In genomic region chr4:46806876-46807275, GRCm38 (mm10) we compare ENCODE assay signal across 15 mouse cellular contexts.
DNase-seq lines count a peak whose midpoint lies in the region; ATAC-seq and TF ChIP-seq lines count a peak whose summit lies in the region.
"Had no signal": no experiment of that assay in that cellular context is flagged by ENCODE, and none has a peak within 500 bp of the region (broad histone marks: within the 10 kb centered on the region; RNA-seq: fewer than 3 reads in every experiment).

No protein-coding gene starts in this region.

- TF ChIP-seq EP300 in MEL (IDR thresholded peaks at IDR 0.05; ENCODE audit: low read depth in 1 of 2, low read length in 2 of 2) = no peak

- peak; percentile 34 for DNase-seq in left cerebral cortex, postnatal 4 days
- no peak for DNase-seq in left cerebral cortex, adult 8-10 months (ENCODE audit: low spot score in 2 of 2)
- DNase-seq in MEL (ENCODE audit: low read depth, low spot score) = peak; percentile 29
- peak; percentile 23 to 43 for DNase-seq in adrenal gland, postnatal 36 days
- DNase-seq in kidney, postnatal 36 days = no peak
- DNase-seq: cerebellum, adult 11-12 months had no signal

- no peak for TF ChIP-seq POLR2A in MEL (IDR thresholded peaks at IDR 0.05; ENCODE audit: control insufficient read depth in 1 of 2, insufficient read depth in 1 of 2, low read depth in 1 of 2, low read length in 2 of 2, poor library complexity in 1 of 2)

- peaks cover under 1% of the 10 kb centered on the region; the same call in 1 of the 2 replicates for H3K27me3 ChIP-seq in heart, embryonic 13.5 days (replicated peaks)
- no peaks in the 10 kb centered on the region; the same call in 1 of the 2 replicates for H3K27me3 ChIP-seq in heart, embryonic 11.5 days (ENCODE audit: control insufficient read depth, insufficient read depth, low read length)
- no peaks in the 10 kb centered on the region; a peak in 1 of 4 replicates for H3K27me3 ChIP-seq in MEL (ENCODE audit: control insufficient read depth in 1 of 2, insufficient read depth in 2 of 2, low read length in 2 of 2)
- H3K27me3 ChIP-seq: embryonic facial prominence, embryonic 13.5 days; forebrain, embryonic 12.5 days; midbrain, embryonic 12.5 days; stomach, embryonic 15.5 days had no signal

- peak overlapping the region; percentile 50 for H3K27ac ChIP-seq in heart, embryonic 13.5 days (replicated peaks)
- H3K27ac ChIP-seq in heart, embryonic 11.5 days (ENCODE audit: low read depth, low read length) = no peak overlapping the region
- no peak overlapping the region for H3K27ac ChIP-seq in MEL (ENCODE audit: control insufficient read depth, low read depth, low read length)
- H3K27ac ChIP-seq: embryonic facial prominence, embryonic 13.5 days; forebrain, embryonic 12.5 days; hindbrain, embryonic 10.5 days; midbrain, embryonic 12.5 days; stomach, embryonic 15.5 days had no signal

- peaks cover 35% of the 10 kb centered on the region for H3K4me1 ChIP-seq in heart, embryonic 13.5 days
- peaks cover 11% of the 10 kb centered on the region; the same call in 1 of the 2 replicates for H3K4me1 ChIP-seq in heart, embryonic 11.5 days (ENCODE audit: control insufficient read depth, insufficient read depth, low read length)
- H3K4me1 ChIP-seq in MEL (ENCODE audit: control insufficient read depth in 1 of 2, insufficient read depth in 2 of 2, low read length in 2 of 2) = no peaks in the 10 kb centered on the region
- H3K4me1 ChIP-seq: embryonic facial prominence, embryonic 13.5 days; stomach, embryonic 15.5 days had no signal

- no peak overlapping the region for H3K9ac ChIP-seq in heart, embryonic 13.5 days
- no peak overlapping the region for H3K9ac ChIP-seq in heart, embryonic 11.5 days (ENCODE audit: low read depth, low read length)
- no peak overlapping the region for H3K9ac ChIP-seq in MEL (ENCODE audit: control insufficient read depth, low read depth, low read length, poor library complexity, severe bottlenecking)
- H3K9ac ChIP-seq: embryonic facial prominence, embryonic 13.5 days; forebrain, embryonic 12.5 days; midbrain, embryonic 12.5 days; stomach, embryonic 15.5 days had no signal

- H3K4me3 ChIP-seq in heart, embryonic 13.5 days = no peak overlapping the region
- H3K4me3 ChIP-seq in heart, embryonic 11.5 days (ENCODE audit: low read depth, low read length) = no peak overlapping the region
- no peak overlapping the region for H3K4me3 ChIP-seq in MEL (ENCODE audit: control insufficient read depth in 1 of 2, insufficient read depth in 1 of 2, low read depth in 2 of 2, low read length in 2 of 2)
- H3K4me3 ChIP-seq: embryonic facial prominence, embryonic 13.5 days; forebrain, embryonic 12.5 days; hindbrain, embryonic 10.5 days; midbrain, embryonic 12.5 days; stomach, embryonic 15.5 days had no signal

- H3K79me2 ChIP-seq in MEL (ENCODE audit: control insufficient read depth, insufficient read depth, low read length, poor library complexity) = no peaks in the 10 kb centered on the region

- no peak overlapping the region for H3K4me2 ChIP-seq in heart, embryonic 13.5 days
- no peak overlapping the region for H3K4me2 ChIP-seq in heart, embryonic 11.5 days
- H3K4me2 ChIP-seq: embryonic facial prominence, embryonic 13.5 days; forebrain, embryonic 12.5 days; midbrain, embryonic 12.5 days; stomach, embryonic 15.5 days had no signal

- H3K36me3 ChIP-seq in heart, embryonic 13.5 days = no peaks in the 10 kb centered on the region
- H3K36me3 ChIP-seq in heart, embryonic 11.5 days (ENCODE audit: control insufficient read depth, insufficient read depth, low read length) = no peaks in the 10 kb centered on the region
- H3K36me3 ChIP-seq in MEL (ENCODE audit: control insufficient read depth in 1 of 2, insufficient read depth in 2 of 2, low read length in 2 of 2) = no peaks in the 10 kb centered on the region
- H3K36me3 ChIP-seq: embryonic facial prominence, embryonic 13.5 days; forebrain, embryonic 12.5 days; G1E; hindbrain, embryonic 10.5 days; midbrain, embryonic 12.5 days; stomach, embryonic 15.5 days had no signal

- no peak for ATAC-seq in heart, embryonic 13.5 days (ENCODE audit: extremely low read depth, insufficient number of reproducible peaks, low FRiP score, low TSS enrichment)
- no peak for ATAC-seq in heart, embryonic 11.5 days (replicated peaks; ENCODE audit: insufficient number of reproducible peaks, low FRiP score, low TSS enrichment)
- ATAC-seq: intestine, embryonic 16.5 days had no signal

- no peaks in the 10 kb centered on the region for H3K9me3 ChIP-seq in heart, embryonic 13.5 days
- no peaks in the 10 kb centered on the region for H3K9me3 ChIP-seq in heart, embryonic 11.5 days (replicated peaks; ENCODE audit: control insufficient read depth, low read length)
- no peaks in the 10 kb centered on the region for H3K9me3 ChIP-seq in MEL (replicated peaks; ENCODE audit: insufficient read depth, low read length)
- H3K9me3 ChIP-seq: embryonic facial prominence, embryonic 13.5 days; forebrain, embryonic 12.5 days; hindbrain, embryonic 10.5 days; midbrain, embryonic 12.5 days; stomach, embryonic 15.5 days had no signal

- intact Hi-C loops in left cerebral cortex, postnatal 4 days (cut with DNase I) = no loop called here

- no peak for TF ChIP-seq CTCF in MEL (IDR thresholded peaks at IDR 0.05 in 2 of 3, conservative IDR thresholded peaks at IDR 0.05 in 1 of 3; ENCODE audit: control insufficient read depth in 1 of 3, insufficient read depth in 1 of 3, low read depth in 2 of 3, low read length in 3 of 3, poor library complexity in 1 of 3, severe bottlenecking in 1 of 3)

- 11% methylated on average over 1 of the region's 1 CpGs for WGBS in heart, embryonic 13.5 days
- WGBS in heart, embryonic 11.5 days (ENCODE audit: insufficient replicate concordance) = 20% methylated on average over 1 of the region's 1 CpGs

- TF ChIP-seq RAD21 in MEL (IDR thresholded peaks at IDR 0.05; ENCODE audit: low read depth, low read length) = no peak

TF ChIP-seq in MEL, 35 proteins besides CTCF, POLR2A, EP300 and RAD21:
- no peak for TF ChIP-seq USF2 (IDR thresholded peaks at IDR 0.05; ENCODE audit: borderline replicate concordance in 1 of 2, insufficient read depth in 1 of 2, low read depth in 1 of 2, low read length in 2 of 2)
- TF ChIP-seq KAT2A (conservative IDR thresholded peaks at IDR 0.05; ENCODE audit: low read depth, low read length) = no peak
- no peak for TF ChIP-seq MXI1 (IDR thresholded peaks at IDR 0.05; ENCODE audit: low read depth, low read length)
- no peak for TF ChIP-seq TCF12 (IDR thresholded peaks at IDR 0.05; ENCODE audit: low read depth, low read length)
- no peak for TF ChIP-seq MAX (IDR thresholded peaks at IDR 0.05; ENCODE audit: low read length)
- TF ChIP-seq NRF1 (IDR thresholded peaks at IDR 0.05; ENCODE audit: insufficient read depth, low read depth, low read length, poor library complexity, severe bottlenecking) = no peak
- TF ChIP-seq MYC (IDR thresholded peaks at IDR 0.05; ENCODE audit: low read depth, low read length) = no peak
- TF ChIP-seq ETS1 (IDR thresholded peaks at IDR 0.05; ENCODE audit: low read depth, low read length) = no peak
- no peak for TF ChIP-seq UBTF (IDR thresholded peaks at IDR 0.05; ENCODE audit: borderline replicate concordance, insufficient read depth, low read depth, low read length)
- TF ChIP-seq HCFC1 (IDR thresholded peaks at IDR 0.05; ENCODE audit: low read depth, low read length) = no peak
- TF ChIP-seq NELFE (IDR thresholded peaks at IDR 0.05; ENCODE audit: low read depth, low read length) = no peak
- no peak for TF ChIP-seq TAL1 (IDR thresholded peaks at IDR 0.05; ENCODE audit: low read length)
- no peak for TF ChIP-seq TBP (IDR thresholded peaks at IDR 0.05; ENCODE audit: low read depth, low read length)
- no peak for TF ChIP-seq BHLHE40 (IDR thresholded peaks at IDR 0.05; ENCODE audit: borderline replicate concordance, low read depth, low read length)
- TF ChIP-seq E2F4 (IDR thresholded peaks at IDR 0.05; ENCODE audit: borderline replicate concordance, low read depth, low read length) = no peak
- no peak for TF ChIP-seq MAFK (IDR thresholded peaks at IDR 0.05; ENCODE audit: borderline replicate concordance, low read depth, low read length)
- no peak for TF ChIP-seq MAZ (IDR thresholded peaks at IDR 0.05; ENCODE audit: low read depth, low read length)
- TF ChIP-seq JUND (IDR thresholded peaks at IDR 0.05; ENCODE audit: low read depth, low read length) = no peak
- TF ChIP-seq RCOR1 (IDR thresholded peaks at IDR 0.05; ENCODE audit: low read depth, low read length) = no peak
- TF ChIP-seq ZKSCAN1 (IDR thresholded peaks at IDR 0.05; ENCODE audit: low read depth, low read length) = no peak

Comparison
In these comparisons a context has a peak if more than half of its experiments do, and no peak if none do; other contexts are left out.
1. DNase-seq: peak in left cerebral cortex, postnatal 4 days (single experiment), MEL (single experiment) and adrenal gland, postnatal 36 days (2 of 2); none in left cerebral cortex, adult 8-10 months (0 of 2) and kidney, postnatal 36 days (0 of 2).